Mouse (Mus musculus) cerebellum, postnatal 10 days (tissue): ENCODE results near the gene 2610528A11Rik.
A peak's percentile ranks its signal among the peaks of the same experiment; 100 is the strongest.

Experiments
- DNase-seq, 2 experiments: peaks; one replicate each; pipeline ENCODE4 v3.0.0; 2021; ENCODE audit warnings: mixed read lengths in 2 of 2

The 2610528A11Rik gene

DNA sequence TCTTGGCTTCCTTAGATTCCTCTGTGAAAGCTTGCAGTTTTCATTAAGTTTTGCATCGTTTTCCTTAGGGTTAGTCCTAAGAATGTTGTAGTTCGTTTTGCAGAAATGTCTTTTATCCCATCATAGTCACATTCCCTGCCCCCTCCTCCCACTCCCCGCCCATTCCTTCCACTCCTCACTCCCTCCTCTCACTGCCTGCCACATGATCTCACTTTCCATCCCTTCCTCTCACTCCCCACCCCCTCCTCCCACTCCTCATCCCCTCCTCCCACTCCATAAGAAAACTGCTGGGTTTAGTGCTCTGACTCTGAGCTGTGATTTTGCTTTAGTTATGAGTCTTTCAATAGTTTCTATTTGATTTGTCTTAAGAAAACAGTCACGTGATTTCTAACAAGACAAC lies 30.1 kb downstream of the 2610528A11Rik start:
- no peak for DNase-seq

- DNase-seq: no peak
Observed at GRCm38 (mm10) chr14:37080724-37081123, 33.1 kb downstream of the 2610528A11Rik start.

GRCm38 (mm10) chr14:37068516-37068915 lies 45.3 kb downstream of the 2610528A11Rik start:
- peak; percentile 11 to 44 for DNase-seq

- DNase-seq: no peak
Observed at GRCm38 (mm10) chr14:37067629-37068028, 46.2 kb downstream of the 2610528A11Rik start, which contains the start of gene Lrit2. Gene Lrit2, plus strand, starts transcription at chr14:37067929.

DNA sequence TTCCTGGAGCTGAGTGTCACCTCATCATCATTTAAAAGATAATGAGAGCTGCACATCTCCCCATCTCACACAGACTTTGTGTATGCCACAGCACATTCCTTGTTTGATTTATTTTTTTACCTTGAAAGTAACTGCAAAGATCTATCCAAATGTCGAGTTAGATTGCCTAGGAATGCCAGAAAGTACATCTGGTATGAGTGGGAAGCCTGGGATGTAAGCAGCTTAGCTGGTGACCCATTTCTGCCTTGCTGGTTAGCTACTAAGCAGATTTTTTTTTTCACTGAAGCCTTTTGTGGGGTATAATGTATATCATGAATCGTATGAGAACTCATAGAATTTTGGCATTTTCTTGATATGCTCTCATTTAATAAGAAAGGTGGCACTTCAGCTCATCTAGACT lies 47.2 kb downstream of the 2610528A11Rik start:
- no peak for DNase-seq

- peak in 1 of 2 experiments; percentile 28 for DNase-seq
Observed at GRCm38 (mm10) chr14:37064849-37065248, 49.0 kb downstream of the 2610528A11Rik start.
